8 mouse cellular contexts compared by ENCODE assay signal in the genomic region with DNA sequence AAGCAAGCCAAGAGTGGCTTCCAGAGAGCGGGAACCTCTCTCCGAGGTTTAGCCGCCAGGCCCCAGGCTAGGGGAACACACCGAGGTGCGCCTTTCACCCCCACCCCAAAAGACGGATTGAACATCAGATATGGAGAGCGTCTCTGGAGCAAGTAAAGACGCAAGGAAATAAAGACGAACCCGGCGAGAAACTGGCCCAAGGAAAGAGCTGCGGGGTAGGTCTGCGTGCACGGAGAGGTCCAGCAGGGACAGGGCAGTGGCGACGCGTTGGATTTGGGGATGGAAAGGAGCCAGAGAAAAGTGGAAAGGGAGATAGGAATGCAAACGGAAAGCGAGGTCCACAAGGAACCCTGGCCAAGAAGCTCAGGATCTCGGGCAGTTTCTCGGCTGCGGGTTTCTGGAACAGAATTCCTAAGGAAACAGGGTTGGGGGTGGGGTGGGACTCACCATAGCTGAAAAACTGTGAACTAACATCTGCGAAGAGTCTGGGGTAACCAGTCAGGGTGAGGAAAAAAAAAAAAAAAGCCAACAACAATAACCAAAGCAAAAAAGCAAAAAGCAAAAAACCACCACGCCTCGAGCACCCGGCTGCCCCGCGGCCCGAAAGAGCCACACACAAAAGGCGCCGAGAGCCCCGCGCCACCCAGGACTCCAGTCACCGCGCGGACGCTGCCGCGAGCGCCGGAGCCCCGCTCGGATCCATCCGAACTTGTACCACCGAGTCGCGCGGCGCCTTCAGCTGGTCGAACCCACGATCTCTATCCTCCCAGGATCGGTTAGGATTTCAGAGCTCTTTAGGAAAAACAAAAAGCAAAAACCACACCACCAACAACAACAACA. TPM values are rescaled to one million over a fixed set of nuclear protein-coding genes. Genes with fewer than 3 reads are reported as not detected.
A peak's percentile ranks its signal among the peaks of the same experiment; 100 is the strongest.
DNase-seq lines count a peak whose midpoint lies in the region; ATAC-seq and TF ChIP-seq lines count a peak whose summit lies in the region.

No protein-coding gene starts in this region.

- no peak overlapping the region for H3K27ac ChIP-seq in forebrain, embryonic 11.5 days (ENCODE audit: low read depth, low read length)
- no peak overlapping the region for H3K27ac ChIP-seq in intestine, postnatal 0 days (ENCODE audit: low read depth, low read length)
- H3K27ac ChIP-seq in stomach, embryonic 15.5 days = no peak overlapping the region

- peak; percentile 69 for DNase-seq in forebrain, embryonic 11.5 days (ENCODE audit: low spot score)
- no peak for DNase-seq in thymus, postnatal 0 days (ENCODE audit: low spot score)
- DNase-seq in cerebellum, postnatal 4 days (ENCODE audit: low spot score in 2 of 2) = no peak
- no peak for DNase-seq in frontal cortex, postnatal 36 days (ENCODE audit: low spot score in 2 of 2)

- peak overlapping the region; percentile 45 for H3K9ac ChIP-seq in forebrain, embryonic 11.5 days (ENCODE audit: low read length)
- H3K9ac ChIP-seq in intestine, postnatal 0 days (ENCODE audit: low read depth, low read length) = no peak overlapping the region
- H3K9ac ChIP-seq in stomach, embryonic 15.5 days = no peak overlapping the region

- TF ChIP-seq CTCF in intestine, postnatal 0 days (IDR thresholded peaks at IDR 0.05; ENCODE audit: low read depth) = no peak

- H3K4me2 ChIP-seq in forebrain, embryonic 11.5 days (ENCODE audit: low read depth, low read length, severe bottlenecking) = peak overlapping the region; percentile 68
- H3K4me2 ChIP-seq in intestine, postnatal 0 days (replicated peaks; ENCODE audit: low read depth) = peak overlapping the region; percentile 75
- peak overlapping the region; percentile 73 for H3K4me2 ChIP-seq in stomach, embryonic 15.5 days

- H3K4me3 ChIP-seq in megakaryocyte, embryonic 14.5 days (replicated peaks) = peak overlapping the region; percentile 82
- H3K4me3 ChIP-seq in forebrain, embryonic 11.5 days (ENCODE audit: low read depth, low read length) = peak overlapping the region; percentile 42
- peak overlapping the region; percentile 58 for H3K4me3 ChIP-seq in intestine, postnatal 0 days (ENCODE audit: low read depth, low read length)
- H3K4me3 ChIP-seq in stomach, embryonic 15.5 days (replicated peaks) = peak overlapping the region; percentile 47

- H3K4me1 ChIP-seq in megakaryocyte, embryonic 14.5 days = peaks cover 61% of the 10 kb centered on the region
- peaks cover 8% of the 10 kb centered on the region; the same call in 1 of the 2 replicates for H3K4me1 ChIP-seq in forebrain, embryonic 11.5 days (replicated peaks; ENCODE audit: control insufficient read depth, insufficient read depth, low read length)
- H3K4me1 ChIP-seq in intestine, postnatal 0 days (replicated peaks; ENCODE audit: control insufficient read depth, insufficient read depth, low read length) = no peaks in the 10 kb centered on the region; the same call in 1 of the 2 replicates
- peaks cover 30% of the 10 kb centered on the region for H3K4me1 ChIP-seq in stomach, embryonic 15.5 days

- H3K27me3 ChIP-seq in megakaryocyte, embryonic 14.5 days (replicated peaks) = peaks cover 93% of the 10 kb centered on the region
- peaks cover 73% of the 10 kb centered on the region for H3K27me3 ChIP-seq in forebrain, embryonic 11.5 days (ENCODE audit: control insufficient read depth, insufficient read depth, low read length)
- H3K27me3 ChIP-seq in intestine, postnatal 0 days (replicated peaks; ENCODE audit: control insufficient read depth, insufficient read depth, low read length) = peaks cover 92% of the 10 kb centered on the region
- H3K27me3 ChIP-seq in stomach, embryonic 15.5 days (replicated peaks) = peaks cover 74% of the 10 kb centered on the region

- under 1% methylated on average over 52 of the region's 52 CpGs for WGBS in forebrain, embryonic 11.5 days
- WGBS in intestine, postnatal 0 days = 2% methylated on average over 52 of the region's 52 CpGs
- 1% methylated on average over 52 of the region's 52 CpGs for WGBS in stomach, embryonic 15.5 days

- no peaks in the 10 kb centered on the region for H3K36me3 ChIP-seq in megakaryocyte, embryonic 14.5 days (replicated peaks; ENCODE audit: low read length)
- H3K36me3 ChIP-seq in forebrain, embryonic 11.5 days (ENCODE audit: control insufficient read depth, insufficient read depth, low read length) = no peaks in the 10 kb centered on the region
- no peaks in the 10 kb centered on the region for H3K36me3 ChIP-seq in intestine, postnatal 0 days (ENCODE audit: control insufficient read depth, insufficient read depth)
- no peaks in the 10 kb centered on the region for H3K36me3 ChIP-seq in stomach, embryonic 15.5 days

- H3K9me3 ChIP-seq in megakaryocyte, embryonic 14.5 days = peaks cover 4% of the 10 kb centered on the region; the same call in 1 of the 2 replicates
- H3K9me3 ChIP-seq in forebrain, embryonic 11.5 days (ENCODE audit: control insufficient read depth, low read length) = no peaks in the 10 kb centered on the region
- no peaks in the 10 kb centered on the region for H3K9me3 ChIP-seq in intestine, postnatal 0 days (ENCODE audit: control insufficient read depth)
- no peaks in the 10 kb centered on the region for H3K9me3 ChIP-seq in stomach, embryonic 15.5 days

- no peak for ATAC-seq in megakaryocyte, adult 5-6 weeks (ENCODE audit: poor library complexity, severe bottlenecking)
- ATAC-seq in forebrain, embryonic 11.5 days (replicated peaks; ENCODE audit: low FRiP score) = no peak
- ATAC-seq in intestine, postnatal 0 days = no peak
- no peak for ATAC-seq in stomach, embryonic 15.5 days (ENCODE audit: insufficient read depth, low FRiP score, low read depth)

RNA-seq across cellular contexts. Expression of a gene that starts 8.4 kb away (rescaled TPM):
- polyA plus RNA-seq in megakaryocyte, embryonic 14.5 days (2012; ENCODE audit: insufficient read depth, low replicate concordance) = not detected in 2 replicates
- 0.36 TPM in 1 of 2 replicates, not detected in the other for total RNA-seq in megakaryocyte, adult 5-6 weeks (2015)
- 0.07 TPM in 1 of 2 replicates, not detected in the other for total RNA-seq in megakaryocyte, adult 5-6 weeks (2017)
- polyA plus RNA-seq in forebrain, embryonic 11.5 days (2014; fragmentation: Nextera tagmentation; extraction: Ambion mirVana) = 3.3 and 3.6 TPM in 2 replicates
- 0.04 and 0.07 TPM in 2 replicates for polyA plus RNA-seq in intestine, postnatal 0 days (2015; fragmentation: Nextera tagmentation; extraction: Ambion mirVana)
- polyA plus RNA-seq in stomach, embryonic 15.5 days (2015; fragmentation: Nextera tagmentation; extraction: Ambion mirVana) = 0.80 and 1.0 TPM in 2 replicates
- 0.08 and 0.09 TPM in 2 replicates for polyA plus RNA-seq in thymus, postnatal 0 days (2015; fragmentation: Nextera tagmentation; extraction: Ambion mirVana)
